Mouse (Mus musculus) NIH3T3 (cell line): ENCODE data around the gene Hipk2.
"Not testable (repeated sequence)": the region's sequence is repeated elsewhere in the genome, so short reads cannot be mapped to it uniquely, and the experiment has no call there.

Source experiments
- DNase-seq: peaks from one replicate; pipeline ENCODE4 v3.0.0-alpha.2; 2012; ENCODE audit warnings: low read depth

Gene Hipk2

GRCm38 (mm10) chr6:38702810-38703399, 173.1 kb downstream of the Hipk2 start:
- no peak for DNase-seq

GRCm38 (mm10) chr6:38701421-38701820, 174.5 kb downstream of the Hipk2 start:
- no peak for DNase-seq

- no peak for DNase-seq
Measured at GRCm38 (mm10) chr6:38698233-38698889, 177.6 kb downstream of the Hipk2 start.

GRCm38 (mm10) chr6:38696570-38696969, 179.4 kb downstream of the Hipk2 start:
- DNase-seq: no peak

GRCm38 (mm10) chr6:38695380-38696054, 180.4 kb downstream of the Hipk2 start:
- DNase-seq: peak; percentile 86

- DNase-seq: no peak
Measured at GRCm38 (mm10) chr6:38692556-38692955, 183.4 kb downstream of the Hipk2 start.

GRCm38 (mm10) chr6:38691052-38691451, 184.9 kb downstream of the Hipk2 start:
- no peak for DNase-seq

GRCm38 (mm10) chr6:38690615-38691014, 185.3 kb downstream of the Hipk2 start:
- DNase-seq: no peak

GRCm38 (mm10) chr6:38688841-38689240, 187.1 kb downstream of the Hipk2 start:
- DNase-seq: no peak

GRCm38 (mm10) chr6:38687216-38687615, 188.7 kb downstream of the Hipk2 start:
- peak; percentile 66 for DNase-seq

GRCm38 (mm10) chr6:38682532-38682931, 193.4 kb downstream of the Hipk2 start:
- peak; percentile 50 for DNase-seq

GRCm38 (mm10) chr6:38677629-38678028, 198.3 kb downstream of the Hipk2 start:
- DNase-seq: no peak

GRCm38 (mm10) chr6:38676723-38677122, 199.2 kb downstream of the Hipk2 start:
- no peak for DNase-seq

GRCm38 (mm10) chr6:38676217-38676616, 199.7 kb downstream of the Hipk2 start:
- DNase-seq: no peak

GRCm38 (mm10) chr6:38672011-38672410, 204.0 kb downstream of the Hipk2 start:
- DNase-seq: no peak

GRCm38 (mm10) chr6:38671270-38671669, 204.7 kb downstream of the Hipk2 start:
- no peak for DNase-seq

GRCm38 (mm10) chr6:38670488-38670887, 205.5 kb downstream of the Hipk2 start:
- not testable (repeated sequence) for DNase-seq

- peak; percentile 40 for DNase-seq
Measured at GRCm38 (mm10) chr6:38669580-38669979, 206.4 kb downstream of the Hipk2 start.

- DNase-seq: no peak
Measured at GRCm38 (mm10) chr6:38662714-38663615, 213.0 kb downstream of the Hipk2 start, which contains the start of gene Clec2l. TSS of gene Clec2l (plus strand) at chr6:38663069.

- DNase-seq: no peak
Measured at GRCm38 (mm10) chr6:38661626-38662025, 214.3 kb downstream of the Hipk2 start.

GRCm38 (mm10) chr6:38650263-38650937, 225.6 kb downstream of the Hipk2 start:
- DNase-seq: peak; percentile 89

- DNase-seq: no peak
Measured at GRCm38 (mm10) chr6:38649545-38649944, 226.4 kb downstream of the Hipk2 start.
